Mouse (Mus musculus): ENCODE data around the gene Apoe. TPM values are rescaled to one million over a fixed set of nuclear protein-coding genes. Genes with fewer than 3 reads are reported as not detected.
A peak's percentile ranks its signal among the peaks of the same experiment; 100 is the strongest.

Apoe gene
- polyA plus RNA-seq, 1 experiment = 939 TPM

DNA sequence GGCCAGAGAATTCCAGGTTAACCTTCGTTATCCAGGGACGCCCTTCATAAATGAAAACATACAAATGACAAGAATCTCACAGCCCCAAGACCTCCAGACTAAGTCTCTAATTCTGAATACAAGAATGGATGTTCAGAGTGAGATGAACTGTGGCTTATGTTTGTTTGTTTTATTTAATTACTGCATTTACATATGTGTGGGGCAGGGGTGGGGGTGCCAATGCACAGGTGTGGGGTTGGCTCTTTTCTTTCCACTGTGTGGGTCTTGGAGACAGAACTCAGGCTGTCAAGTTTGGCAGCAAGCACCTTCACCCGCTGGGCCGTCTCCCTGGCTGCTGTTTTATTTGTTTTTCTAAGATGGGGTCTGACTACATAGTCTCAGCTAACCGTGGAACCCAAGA, 43.5 kb upstream of the Apoe start:
- Histone ChIP-seq H3K27me3 (replicated peaks; ENCODE audit: control insufficient read depth, insufficient read depth, low read length) (no peaks in the 10 kb centered on the region), H3K36me3 (ENCODE audit: control insufficient read depth, insufficient read depth, low read length) (no peaks in the 10 kb centered on the region), H3K27ac (ENCODE audit: insufficient read depth, low read depth, low read length) (no peak overlapping the region), H3K4me1 (ENCODE audit: control insufficient read depth, insufficient read depth, low read length) (peaks cover 5% of the 10 kb centered on the region; the same call in 1 of the 2 replicates), H3K4me3 (ENCODE audit: insufficient read depth, low read depth, low read length) (no peak overlapping the region)
- 62% methylated on average over 5 of the region's 5 CpGs for WGBS
- DNase-seq = no peak
- no peak for TF ChIP-seq POLR2A (IDR thresholded peaks at IDR 0.05; ENCODE audit: low read depth, low read length)
- no peak for TF ChIP-seq CTCF (conservative IDR thresholded peaks at IDR 0.05; ENCODE audit: insufficient read depth, insufficient read length, low read depth, low read length)

DNA sequence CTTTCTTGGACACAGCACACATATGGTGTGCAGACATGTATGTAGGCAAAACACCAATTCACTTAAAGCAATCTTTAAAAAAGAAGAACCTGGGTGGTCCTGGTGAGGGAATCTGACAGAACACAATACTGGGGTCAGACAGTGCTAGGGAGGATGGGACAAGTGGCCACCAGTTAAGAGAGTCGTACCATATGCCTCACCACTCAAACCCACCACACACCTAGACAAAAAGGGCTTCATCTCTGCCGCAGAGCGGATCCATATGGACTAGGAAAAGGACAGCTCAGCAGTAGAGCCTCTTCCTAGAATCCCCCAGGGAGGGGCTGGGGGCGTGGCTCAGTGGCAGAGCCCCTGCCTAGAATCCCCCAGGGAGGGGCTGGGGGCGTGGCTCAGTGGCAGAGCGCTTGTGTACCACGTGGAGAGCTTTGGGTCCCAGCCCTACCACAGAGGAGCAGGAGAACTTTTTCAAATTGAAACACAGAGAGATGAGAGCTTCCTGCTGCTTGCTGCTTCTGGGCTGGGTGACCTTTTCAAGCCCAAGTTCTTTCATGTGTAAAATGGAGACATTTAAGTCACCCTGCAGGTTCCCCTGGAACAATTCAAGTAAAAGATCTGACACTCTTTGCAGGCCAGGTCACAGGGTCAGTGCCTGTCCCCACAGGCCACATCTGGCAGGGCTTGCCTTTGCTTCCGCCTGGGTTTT, 42.5 kb upstream of the Apoe start:
- WGBS = 34% methylated on average over 8 of the region's 8 CpGs
- no peak overlapping the region; the same call in 1 of the 2 replicates for H3K27ac ChIP-seq (ENCODE audit: insufficient read depth, low read depth, low read length)
- peak; percentile 32 for DNase-seq
- no peaks in the 10 kb centered on the region for H3K27me3 ChIP-seq (replicated peaks; ENCODE audit: control insufficient read depth, insufficient read depth, low read length)
- TF ChIP-seq CTCF (conservative IDR thresholded peaks at IDR 0.05; ENCODE audit: insufficient read depth, insufficient read length, low read depth, low read length) (no peak), POLR2A (IDR thresholded peaks at IDR 0.05; ENCODE audit: low read depth, low read length) (no peak)
- H3K4me3 ChIP-seq (ENCODE audit: insufficient read depth, low read depth, low read length) = no peak overlapping the region
- H3K36me3 ChIP-seq (ENCODE audit: control insufficient read depth, insufficient read depth, low read length) = no peaks in the 10 kb centered on the region
- no peaks in the 10 kb centered on the region; the same call in 1 of the 2 replicates for H3K4me1 ChIP-seq (ENCODE audit: control insufficient read depth, insufficient read depth, low read length)

DNA sequence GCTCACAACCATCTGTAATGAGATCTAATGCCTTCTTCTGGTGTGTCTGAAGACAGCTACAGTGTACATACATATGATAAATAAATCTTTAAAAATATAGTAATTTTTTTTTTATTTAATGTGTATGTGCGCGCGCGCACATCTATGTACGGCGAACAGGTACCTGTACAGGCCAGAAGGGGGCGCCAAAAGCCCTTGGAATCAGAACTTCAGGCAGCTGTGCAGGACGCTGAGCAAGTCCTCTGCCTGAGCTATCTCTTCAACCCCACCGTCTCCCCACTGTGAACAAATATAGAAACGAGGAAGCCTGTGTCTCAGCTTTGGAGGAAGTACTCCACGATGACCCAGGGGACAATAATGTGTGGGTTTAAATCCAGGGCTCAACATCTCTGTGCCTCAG, 41.3 kb upstream of the Apoe start:
- peak; percentile 29 for DNase-seq
- Histone ChIP-seq H3K4me3 (ENCODE audit: insufficient read depth, low read depth, low read length) (no peak overlapping the region), H3K4me1 (ENCODE audit: control insufficient read depth, insufficient read depth, low read length) (no peaks in the 10 kb centered on the region; the same call in 1 of the 2 replicates), H3K27ac (ENCODE audit: insufficient read depth, low read depth, low read length) (no peak overlapping the region), H3K27me3 (replicated peaks; ENCODE audit: control insufficient read depth, insufficient read depth, low read length) (no peaks in the 10 kb centered on the region), H3K36me3 (ENCODE audit: control insufficient read depth, insufficient read depth, low read length) (no peaks in the 10 kb centered on the region)
- 88% methylated on average over 11 of the region's 11 CpGs for WGBS
- TF ChIP-seq POLR2A (IDR thresholded peaks at IDR 0.05; ENCODE audit: low read depth, low read length) (no peak), CTCF (conservative IDR thresholded peaks at IDR 0.05; ENCODE audit: insufficient read depth, insufficient read length, low read depth, low read length) (0 out of 2 replicates have a peak, but pooled peaks have one; percentile 13)

DNA sequence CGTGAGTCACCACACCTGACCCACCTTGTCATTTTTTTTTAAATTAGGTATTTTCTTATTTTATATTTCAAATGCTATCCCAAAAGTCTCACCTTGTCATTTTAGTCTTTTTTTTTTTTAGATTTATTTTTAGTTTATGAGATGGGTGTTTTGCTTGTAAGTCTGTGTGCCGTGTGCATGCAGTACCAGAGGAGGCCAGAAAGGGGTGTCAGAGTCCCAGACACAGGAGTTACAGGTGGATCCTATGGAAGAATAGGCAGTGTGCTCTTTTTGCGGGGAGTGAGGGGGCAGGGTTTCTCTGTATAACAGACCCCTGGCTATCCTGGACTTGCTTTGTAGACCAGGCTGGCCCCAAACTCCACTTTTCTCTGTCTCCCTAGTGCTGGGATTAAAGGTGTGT, 39.8 kb upstream of the Apoe start:
- no peaks in the 10 kb centered on the region; the same call in 1 of the 2 replicates for H3K4me1 ChIP-seq (ENCODE audit: control insufficient read depth, insufficient read depth, low read length)
- H3K36me3 ChIP-seq (ENCODE audit: control insufficient read depth, insufficient read depth, low read length) = no peaks in the 10 kb centered on the region
- H3K4me3 ChIP-seq (ENCODE audit: insufficient read depth, low read depth, low read length) = no peak overlapping the region
- no peaks in the 10 kb centered on the region for H3K27me3 ChIP-seq (replicated peaks; ENCODE audit: control insufficient read depth, insufficient read depth, low read length)
- TF ChIP-seq CTCF (conservative IDR thresholded peaks at IDR 0.05; ENCODE audit: insufficient read depth, insufficient read length, low read depth, low read length) = peak; percentile 46
- TF ChIP-seq POLR2A (IDR thresholded peaks at IDR 0.05; ENCODE audit: low read depth, low read length) = no peak
- H3K27ac ChIP-seq (ENCODE audit: insufficient read depth, low read depth, low read length) = no peak overlapping the region
- 94% methylated on average over 3 of the region's 3 CpGs for WGBS
- no peak for DNase-seq

DNA sequence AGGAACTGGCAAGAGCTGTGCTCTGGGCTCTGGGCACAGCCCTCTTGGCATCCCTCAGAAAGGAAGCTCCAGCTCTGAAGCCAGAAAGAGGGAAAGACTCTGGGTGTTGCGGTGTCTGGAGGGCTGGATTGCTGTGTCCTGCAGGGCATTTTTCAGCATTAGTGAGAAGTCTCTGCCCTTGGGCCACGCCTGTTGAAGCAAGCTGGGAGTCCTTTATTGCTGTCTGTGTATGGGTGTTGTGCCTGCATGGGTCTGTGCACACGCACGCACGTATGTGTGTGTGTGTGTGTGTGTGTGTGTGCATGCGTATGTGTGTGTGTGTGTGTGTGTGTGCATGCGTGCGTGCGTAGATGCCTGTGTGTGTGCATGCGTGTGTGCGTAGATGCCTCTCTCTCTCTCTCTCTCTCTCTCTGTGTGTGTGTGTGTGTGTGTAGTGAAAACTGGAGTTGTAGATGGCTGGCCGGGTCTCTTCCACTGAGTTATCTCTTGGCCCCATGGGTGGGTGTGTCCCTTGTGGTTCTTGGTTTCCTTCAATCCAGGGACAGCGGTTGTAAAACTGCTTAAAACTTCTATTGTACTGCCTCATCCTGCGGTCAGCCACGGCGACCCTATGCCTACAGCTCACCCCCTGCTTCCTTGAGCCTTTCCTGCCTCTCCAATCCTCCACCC, 37.5 kb upstream of the Apoe start:
- DNase-seq = peak; percentile 40
- Histone ChIP-seq H3K27ac (ENCODE audit: insufficient read depth, low read depth, low read length) (0 out of 2 replicates have a peak overlapping the region, but pooled peaks have one; percentile 1), H3K4me1 (ENCODE audit: control insufficient read depth, insufficient read depth, low read length) (no peaks in the 10 kb centered on the region), H3K36me3 (ENCODE audit: control insufficient read depth, insufficient read depth, low read length) (no peaks in the 10 kb centered on the region; the same call in none of the 2 replicates), H3K27me3 (replicated peaks; ENCODE audit: control insufficient read depth, insufficient read depth, low read length) (no peaks in the 10 kb centered on the region), H3K4me3 (ENCODE audit: insufficient read depth, low read depth, low read length) (no peak overlapping the region)
- WGBS = 72% methylated on average over 16 of the region's 16 CpGs
- TF ChIP-seq CTCF (conservative IDR thresholded peaks at IDR 0.05; ENCODE audit: insufficient read depth, insufficient read length, low read depth, low read length) (no peak), POLR2A (IDR thresholded peaks at IDR 0.05; ENCODE audit: low read depth, low read length) (no peak)

DNA sequence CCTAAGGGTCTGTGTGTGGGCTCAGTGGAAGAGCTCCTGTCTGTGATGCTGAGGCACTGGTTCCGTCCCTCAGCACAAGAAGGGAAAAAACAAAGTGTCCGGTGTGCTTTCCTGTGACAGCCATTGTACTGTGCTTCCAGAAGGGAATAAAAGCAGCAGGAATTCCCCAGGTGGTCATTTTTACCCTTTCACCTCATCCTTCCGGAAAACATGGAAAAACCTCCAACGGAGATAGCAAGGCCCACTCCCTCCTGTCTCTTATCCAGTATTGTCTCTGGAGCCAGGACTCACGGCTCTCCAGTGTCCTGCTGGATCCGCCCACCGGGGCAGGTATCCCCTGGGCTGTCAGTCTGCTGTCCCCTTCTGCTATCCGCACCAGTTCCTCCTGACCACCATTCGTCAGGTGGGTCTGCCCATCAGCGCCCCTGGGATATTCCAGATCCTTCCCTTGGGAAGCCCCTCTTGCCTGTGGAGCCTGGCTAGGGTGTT, 35.2 kb upstream of the Apoe start:
- peak; percentile 47 for DNase-seq
- 0 out of 2 replicates have a peak overlapping the region, but pooled peaks have one; percentile 12 for H3K27ac ChIP-seq (ENCODE audit: insufficient read depth, low read depth, low read length)
- WGBS = 69% methylated on average over 10 of the region's 10 CpGs
- no peak for TF ChIP-seq CTCF (conservative IDR thresholded peaks at IDR 0.05; ENCODE audit: insufficient read depth, insufficient read length, low read depth, low read length)
- no peak for TF ChIP-seq POLR2A (IDR thresholded peaks at IDR 0.05; ENCODE audit: low read depth, low read length)
- no peaks in the 10 kb centered on the region for H3K27me3 ChIP-seq (replicated peaks; ENCODE audit: control insufficient read depth, insufficient read depth, low read length)
- no peak overlapping the region for H3K4me3 ChIP-seq (ENCODE audit: insufficient read depth, low read depth, low read length)
- no peaks in the 10 kb centered on the region for H3K4me1 ChIP-seq (ENCODE audit: control insufficient read depth, insufficient read depth, low read length)
- H3K36me3 ChIP-seq (ENCODE audit: control insufficient read depth, insufficient read depth, low read length) = no peaks in the 10 kb centered on the region; the same call in none of the 2 replicates

DNA sequence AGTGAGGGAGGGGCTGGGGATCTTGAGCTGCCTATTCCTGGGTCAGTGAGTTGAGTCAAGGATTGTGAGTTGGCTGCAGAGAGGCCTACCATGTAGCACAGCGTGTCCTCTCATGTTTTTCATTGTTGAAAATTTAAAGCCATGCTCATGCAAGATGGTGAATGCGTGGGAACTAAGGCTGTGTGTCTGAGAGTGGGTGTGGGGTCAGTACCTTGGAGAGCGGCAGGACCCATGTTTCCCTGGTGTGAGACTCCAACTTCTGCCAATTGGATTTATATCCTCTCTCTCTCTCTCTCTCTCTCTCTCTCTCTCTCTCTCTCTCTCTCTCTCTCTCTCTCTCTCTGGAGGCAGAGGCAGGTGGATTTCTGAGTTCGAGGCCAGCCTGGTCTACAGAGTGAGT, 27.6 kb upstream of the Apoe start:
- no peak overlapping the region for H3K4me3 ChIP-seq (ENCODE audit: insufficient read depth, low read depth, low read length)
- no peaks in the 10 kb centered on the region for H3K27me3 ChIP-seq (replicated peaks; ENCODE audit: control insufficient read depth, insufficient read depth, low read length)
- no peaks in the 10 kb centered on the region for H3K36me3 ChIP-seq (ENCODE audit: control insufficient read depth, insufficient read depth, low read length)
- WGBS = 93% methylated on average over 4 of the region's 4 CpGs
- H3K4me1 ChIP-seq (ENCODE audit: control insufficient read depth, insufficient read depth, low read length) = no peaks in the 10 kb centered on the region
- no peak for TF ChIP-seq CTCF (conservative IDR thresholded peaks at IDR 0.05; ENCODE audit: insufficient read depth, insufficient read length, low read depth, low read length)
- no peak for TF ChIP-seq POLR2A (IDR thresholded peaks at IDR 0.05; ENCODE audit: low read depth, low read length)
- no peak for DNase-seq
- no peak overlapping the region for H3K27ac ChIP-seq (ENCODE audit: insufficient read depth, low read depth, low read length)

Data from kidney, adult 2 months (tissue).